Mouse (Mus musculus) thymus, adult 2 months (tissue): Measurements from ENCODE around the gene Ttf2.

Experiments
- CTCF ChIP-seq: fragments of 200-500 bp; IDR thresholded peaks from 2 replicates; pipeline ENCODE4 v1.5.1; 2012; ENCODE audit warnings: mild to moderate bottlenecking, control low read depth, low read length, moderate library complexity, borderline replicate concordance; ENCODE audit not compliant: control insufficient read depth, poor library complexity, insufficient read depth; ENCODE audit errors: extremely low read depth
- POLR2A ChIP-seq: fragments of 200-500 bp; IDR thresholded peaks from 2 replicates; pipeline ENCODE4 v1.6.1; 2012; ENCODE audit warnings: mild to moderate bottlenecking, low read length, control low read depth, moderate library complexity; ENCODE audit not compliant: control insufficient read depth, poor library complexity, insufficient read depth; ENCODE audit errors: extremely low read depth

DNA sequence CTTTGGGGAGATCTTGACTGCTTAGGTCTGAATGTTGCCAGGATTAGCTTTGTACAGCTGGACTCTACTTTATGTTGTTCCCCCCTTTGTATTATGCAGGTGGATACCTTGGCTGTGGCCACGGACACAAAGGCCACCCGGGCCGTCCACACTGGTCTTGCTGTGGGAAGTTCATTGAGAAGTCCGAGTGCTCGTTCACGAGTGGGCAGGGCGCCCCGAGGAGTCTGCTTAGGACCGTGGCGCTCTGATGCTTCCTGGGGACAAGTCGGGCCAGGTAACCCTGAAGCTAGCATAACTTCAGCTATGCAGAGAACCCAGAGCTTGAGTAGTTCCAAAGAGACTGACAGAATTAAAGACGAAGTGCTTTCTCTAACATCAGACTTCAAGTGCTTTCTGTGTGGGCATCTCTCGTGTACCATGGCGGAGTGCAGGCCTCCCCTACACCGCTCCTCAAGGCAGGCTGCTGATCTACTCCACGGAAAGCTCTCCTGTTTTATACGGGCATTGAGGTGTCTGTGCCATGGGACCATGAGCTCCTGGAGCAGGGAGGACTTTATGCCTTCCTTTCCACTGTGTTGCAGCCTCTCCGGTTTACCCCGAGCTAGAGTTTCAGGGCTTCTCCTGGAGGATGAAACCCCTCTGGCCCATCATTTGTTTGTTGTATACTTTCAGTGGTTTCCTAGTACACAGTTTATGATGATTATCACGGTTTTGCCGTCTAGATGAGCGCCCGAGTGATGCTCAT lies 38.0 kb downstream of the Ttf2 start:
- TF ChIP-seq CTCF: no peak
- TF ChIP-seq POLR2A: no peak
